Mouse (Mus musculus): ENCODE results near the gene Mbnl1.

DNA sequence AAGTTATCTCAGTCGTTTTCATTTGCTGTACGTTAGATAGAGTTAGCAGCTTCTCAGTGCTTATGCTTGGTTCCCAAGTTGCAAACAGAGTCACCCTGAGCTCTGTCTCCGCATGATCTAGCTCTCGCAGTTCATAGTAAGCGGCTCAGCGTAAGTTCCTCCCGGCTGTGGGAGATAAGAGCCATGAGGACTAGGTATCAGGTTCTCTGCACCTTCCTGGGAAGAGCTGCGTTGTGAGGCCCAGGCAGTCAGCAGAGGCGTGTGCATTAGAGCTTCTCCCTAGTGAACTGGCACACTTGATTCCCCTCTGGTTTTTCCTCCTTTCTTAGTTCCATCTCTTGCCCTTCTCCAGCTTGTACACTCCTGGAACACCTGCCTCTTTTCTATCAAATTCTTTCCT lies 73.6 kb downstream of the Mbnl1 start:
- TF ChIP-seq POLR2A (IDR thresholded peaks at IDR 0.05; ENCODE audit: insufficient read depth, low read depth, low read length), result no peak
- TF ChIP-seq CTCF (IDR thresholded peaks at IDR 0.05; ENCODE audit: insufficient read depth, low read depth, low read length), result no peak
